Mouse (Mus musculus): Measurements from ENCODE around the gene Inpp5b. TPM values are rescaled to one million over a fixed set of nuclear protein-coding genes. Genes with fewer than 3 reads are reported as not detected.

Gene Inpp5b
- polyA plus RNA-seq, 1 experiment: 24.3 TPM

DNA sequence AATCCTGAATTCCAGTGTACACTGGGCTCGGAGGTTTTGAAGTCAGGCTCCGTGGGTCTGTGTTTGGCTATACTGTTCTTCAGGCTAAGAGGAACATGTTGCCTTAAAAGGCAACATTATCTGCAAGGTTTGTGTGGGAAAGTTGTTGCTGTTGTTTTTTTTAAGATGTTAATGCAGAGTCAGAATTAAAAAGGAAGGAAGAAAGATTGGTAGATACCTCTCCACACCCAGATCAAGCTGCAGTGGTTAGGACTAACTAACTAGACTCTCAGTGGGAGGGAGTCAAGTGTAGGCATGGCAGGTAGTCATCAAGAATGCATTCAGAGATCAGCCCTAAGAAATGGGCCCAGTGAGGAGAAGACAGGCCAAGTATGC, 24.9 kb downstream of the Inpp5b start:
- Histone ChIP-seq H3K4me3 (replicated peaks; ENCODE audit: control insufficient read depth, low read depth, low read length) (no peak overlapping the region), H3K4me1 (ENCODE audit: control insufficient read depth, insufficient read depth, low read length) (no peaks in the 10 kb centered on the region; the same call in 1 of the 2 replicates), H3K27ac (ENCODE audit: control insufficient read depth, insufficient read depth, low read depth, low read length, poor library complexity) (peak overlapping the region; percentile 48)
- WGBS: 19% methylated on average over 2 of the region's 2 CpGs
- no peak for TF ChIP-seq CTCF (IDR thresholded peaks at IDR 0.05; ENCODE audit: control insufficient read depth, insufficient read depth, low read length)

DNA sequence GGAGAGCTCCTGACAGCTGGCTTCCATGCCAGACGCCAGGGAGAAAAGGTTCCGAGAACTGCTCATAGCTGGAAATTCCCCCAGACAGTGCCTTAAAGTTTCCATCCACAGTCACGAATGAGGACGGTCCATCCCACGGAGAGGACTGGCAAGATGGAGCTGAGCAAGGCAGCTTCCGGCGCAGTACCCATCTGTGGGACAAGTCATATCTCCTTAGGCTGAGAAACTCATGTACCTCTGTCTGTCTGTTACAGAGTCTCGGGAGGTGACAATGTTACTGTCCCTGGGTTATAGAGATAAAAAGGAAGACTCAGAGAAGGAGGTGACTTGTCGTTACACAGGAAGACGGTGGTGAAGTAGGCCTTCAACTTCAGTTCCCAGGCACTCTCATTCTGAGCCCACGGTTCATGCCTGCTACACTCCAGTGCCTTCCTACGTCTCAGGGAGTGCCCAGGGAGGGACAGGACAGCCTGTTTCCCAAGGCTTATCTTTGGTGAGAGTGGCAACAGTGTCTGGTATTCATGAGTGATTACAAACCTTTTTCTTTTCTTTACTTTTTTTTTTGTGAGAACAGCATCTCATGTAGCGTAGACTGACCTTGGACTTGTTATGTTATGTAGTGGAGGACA, 27.4 kb downstream of the Inpp5b start:
- H3K27ac ChIP-seq (ENCODE audit: control insufficient read depth, insufficient read depth, low read depth, low read length, poor library complexity): no peak overlapping the region
- no peaks in the 10 kb centered on the region; the same call in 1 of the 2 replicates for H3K4me1 ChIP-seq (ENCODE audit: control insufficient read depth, insufficient read depth, low read length)
- WGBS: 53% methylated on average over 13 of the region's 13 CpGs
- H3K4me3 ChIP-seq (replicated peaks; ENCODE audit: control insufficient read depth, low read depth, low read length): no peak overlapping the region
- TF ChIP-seq CTCF (IDR thresholded peaks at IDR 0.05; ENCODE audit: control insufficient read depth, insufficient read depth, low read length) (no peak), POLR2A (IDR thresholded peaks at IDR 0.05; ENCODE audit: borderline replicate concordance, control insufficient read depth, low read depth, low read length) (no peak)

DNA sequence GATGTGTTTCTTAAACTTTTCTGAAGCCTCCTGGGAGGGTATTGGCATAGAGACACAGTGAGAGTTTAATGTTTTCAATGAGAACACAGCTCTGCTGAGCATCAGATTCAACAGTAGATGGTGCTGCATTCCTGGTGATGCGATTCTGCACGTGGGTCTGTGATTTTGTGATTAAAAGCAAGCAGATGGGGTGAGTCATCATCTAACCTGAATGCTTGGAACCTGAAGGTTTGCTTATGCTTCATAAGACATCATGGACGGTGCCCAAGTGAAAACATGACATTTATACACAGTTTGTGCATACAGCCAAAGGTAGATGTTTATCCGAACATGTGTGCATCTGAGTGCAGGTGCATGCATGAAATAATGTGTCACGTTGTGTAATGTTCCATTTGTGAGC, 29.0 kb downstream of the Inpp5b start:
- no peaks in the 10 kb centered on the region; the same call in 1 of the 2 replicates for H3K4me1 ChIP-seq (ENCODE audit: control insufficient read depth, insufficient read depth, low read length)
- H3K27ac ChIP-seq (ENCODE audit: control insufficient read depth, insufficient read depth, low read depth, low read length, poor library complexity): no peak overlapping the region
- no peak overlapping the region for H3K4me3 ChIP-seq (replicated peaks; ENCODE audit: control insufficient read depth, low read depth, low read length)
- WGBS: 64% methylated on average over 5 of the region's 5 CpGs
- TF ChIP-seq CTCF (IDR thresholded peaks at IDR 0.05; ENCODE audit: control insufficient read depth, insufficient read depth, low read length) (no peak), POLR2A (IDR thresholded peaks at IDR 0.05; ENCODE audit: borderline replicate concordance, control insufficient read depth, low read depth, low read length) (no peak)

DNA sequence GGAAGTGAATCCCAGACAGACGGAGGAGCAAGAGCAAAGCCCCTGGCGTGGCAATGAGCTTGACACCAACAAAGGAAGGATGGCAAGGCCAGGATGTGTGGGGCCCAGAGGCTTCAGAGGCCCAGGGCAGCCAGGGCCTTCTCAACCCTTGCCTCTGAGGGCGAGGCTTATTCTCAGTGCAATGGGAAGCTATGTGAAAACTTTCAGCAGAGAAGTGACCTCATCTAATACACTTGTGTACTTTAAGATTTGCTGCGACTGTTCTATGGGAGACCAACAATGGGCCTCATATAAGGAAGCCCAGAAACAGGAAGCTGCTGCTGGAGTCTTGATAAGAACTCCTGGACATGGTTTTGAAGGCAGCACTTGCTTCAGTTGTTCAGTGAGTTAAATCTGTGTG, 30.5 kb downstream of the Inpp5b start:
- TF ChIP-seq POLR2A (IDR thresholded peaks at IDR 0.05; ENCODE audit: borderline replicate concordance, control insufficient read depth, low read depth, low read length): no peak
- no peak for TF ChIP-seq CTCF (IDR thresholded peaks at IDR 0.05; ENCODE audit: control insufficient read depth, insufficient read depth, low read length)
- WGBS: 17% methylated on average over 4 of the region's 4 CpGs
- H3K4me1 ChIP-seq (ENCODE audit: control insufficient read depth, insufficient read depth, low read length): no peaks in the 10 kb centered on the region; the same call in 1 of the 2 replicates
- H3K27ac ChIP-seq (ENCODE audit: control insufficient read depth, insufficient read depth, low read depth, low read length, poor library complexity): no peak overlapping the region
- no peak overlapping the region for H3K4me3 ChIP-seq (replicated peaks; ENCODE audit: control insufficient read depth, low read depth, low read length)

DNA sequence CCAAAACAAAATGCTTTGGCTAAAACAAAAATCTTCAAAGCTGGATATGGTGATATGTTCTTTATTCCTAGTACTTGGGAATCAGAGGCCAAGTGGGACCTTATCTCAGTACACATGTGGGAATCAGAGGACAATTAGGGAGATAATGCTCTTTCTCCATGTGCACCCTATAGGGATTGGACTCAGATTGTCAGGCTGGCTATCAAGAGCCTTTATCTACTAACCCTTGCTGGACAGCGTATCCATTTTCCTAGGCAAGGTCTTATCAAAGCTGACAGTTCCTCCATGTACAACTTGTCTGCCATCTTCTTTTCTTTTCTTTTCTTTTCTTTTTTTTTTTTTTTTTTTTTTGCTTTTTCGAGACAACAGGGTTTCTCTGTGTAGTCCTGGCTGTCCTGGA, 31.8 kb downstream of the Inpp5b start:
- H3K4me3 ChIP-seq (replicated peaks; ENCODE audit: control insufficient read depth, low read depth, low read length): no peak overlapping the region
- no peaks in the 10 kb centered on the region; the same call in 1 of the 2 replicates for H3K4me1 ChIP-seq (ENCODE audit: control insufficient read depth, insufficient read depth, low read length)
- TF ChIP-seq POLR2A (IDR thresholded peaks at IDR 0.05; ENCODE audit: borderline replicate concordance, control insufficient read depth, low read depth, low read length): no peak
- TF ChIP-seq CTCF (IDR thresholded peaks at IDR 0.05; ENCODE audit: control insufficient read depth, insufficient read depth, low read length): no peak
- H3K27ac ChIP-seq (ENCODE audit: control insufficient read depth, insufficient read depth, low read depth, low read length, poor library complexity): no peak overlapping the region
- 50% methylated on average over 2 of the region's 2 CpGs for WGBS

DNA sequence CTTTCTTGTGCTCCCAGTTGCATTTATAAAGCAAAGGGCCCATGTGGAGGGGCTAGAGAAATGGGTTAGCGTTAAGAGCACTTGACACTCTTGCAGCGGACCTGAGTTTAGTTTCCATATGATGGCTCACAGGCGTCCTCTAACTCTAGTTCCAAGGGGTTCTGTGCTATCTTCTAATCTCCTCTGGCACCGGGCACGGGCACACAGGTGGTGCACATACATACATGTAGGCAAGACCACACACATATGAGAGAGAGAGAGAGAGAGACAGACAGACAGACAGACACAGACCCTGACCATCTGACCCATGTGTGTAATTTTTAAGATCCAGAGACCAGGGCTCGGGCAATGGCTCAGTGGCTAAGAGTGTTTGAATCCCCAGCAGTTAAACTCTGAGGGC, 32.3 kb downstream of the Inpp5b start:
- TF ChIP-seq CTCF (IDR thresholded peaks at IDR 0.05; ENCODE audit: control insufficient read depth, insufficient read depth, low read length) (no peak), POLR2A (IDR thresholded peaks at IDR 0.05; ENCODE audit: borderline replicate concordance, control insufficient read depth, low read depth, low read length) (no peak)
- Histone ChIP-seq H3K27ac (ENCODE audit: control insufficient read depth, insufficient read depth, low read depth, low read length, poor library complexity) (peak overlapping the region; percentile 52; the same call in 1 of the 2 replicates), H3K4me1 (ENCODE audit: control insufficient read depth, insufficient read depth, low read length) (no peaks in the 10 kb centered on the region; the same call in 1 of the 2 replicates), H3K4me3 (replicated peaks; ENCODE audit: control insufficient read depth, low read depth, low read length) (no peak overlapping the region)
- 68% methylated on average over 6 of the region's 6 CpGs for WGBS

DNA sequence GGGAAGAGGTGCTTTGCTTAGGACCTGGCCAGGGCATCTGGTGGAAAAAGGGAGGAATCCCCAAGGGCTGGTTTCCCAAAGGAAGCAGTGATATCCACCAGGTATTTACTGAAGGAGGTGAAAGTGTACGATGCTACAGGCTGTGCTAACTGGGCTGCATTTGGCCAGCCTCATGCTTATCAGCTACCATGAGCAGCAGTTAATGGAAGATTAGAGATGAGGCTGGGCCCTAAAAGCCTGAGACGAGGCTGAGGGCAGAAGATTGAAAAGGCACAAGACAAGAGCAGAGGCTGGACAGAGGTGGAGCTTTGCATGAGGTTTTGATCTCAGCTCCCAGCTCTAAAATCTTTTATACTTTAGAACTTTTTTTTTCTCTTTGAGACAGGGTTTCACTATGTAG, 32.8 kb downstream of the Inpp5b start:
- Histone ChIP-seq H3K27ac (ENCODE audit: control insufficient read depth, insufficient read depth, low read depth, low read length, poor library complexity) (peak overlapping the region; percentile 52; the same call in 1 of the 2 replicates), H3K4me3 (replicated peaks; ENCODE audit: control insufficient read depth, low read depth, low read length) (no peak overlapping the region), H3K4me1 (ENCODE audit: control insufficient read depth, insufficient read depth, low read length) (no peaks in the 10 kb centered on the region; the same call in 1 of the 2 replicates)
- TF ChIP-seq CTCF (IDR thresholded peaks at IDR 0.05; ENCODE audit: control insufficient read depth, insufficient read depth, low read length): no peak
- no peak for TF ChIP-seq POLR2A (IDR thresholded peaks at IDR 0.05; ENCODE audit: borderline replicate concordance, control insufficient read depth, low read depth, low read length)
- 60% methylated on average over 2 of the region's 2 CpGs for WGBS

DNA sequence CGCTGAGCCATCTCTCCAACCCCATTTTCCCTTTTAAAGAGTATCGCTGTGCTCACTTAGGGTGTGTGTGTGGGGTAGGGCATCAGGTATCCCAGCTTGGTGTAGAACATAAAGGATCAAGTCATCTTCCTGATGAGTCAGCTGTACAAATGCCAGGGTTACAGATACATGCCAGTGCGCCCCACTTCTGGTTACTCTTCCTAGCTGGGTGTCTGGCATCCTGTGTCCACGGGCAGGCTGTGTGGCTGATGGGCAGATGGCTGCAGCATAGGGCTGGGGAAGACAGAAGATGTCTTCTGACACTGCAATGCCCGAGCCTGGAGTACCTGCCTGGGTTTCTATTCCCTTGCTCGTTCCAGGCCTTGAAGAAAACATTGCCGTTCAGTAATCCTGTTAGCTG, 39.7 kb downstream of the Inpp5b start:
- 92% methylated on average over 7 of the region's 7 CpGs for WGBS
- Histone ChIP-seq H3K4me3 (replicated peaks; ENCODE audit: control insufficient read depth, low read depth, low read length) (no peak overlapping the region), H3K4me1 (ENCODE audit: control insufficient read depth, insufficient read depth, low read length) (no peaks in the 10 kb centered on the region), H3K27ac (ENCODE audit: control insufficient read depth, insufficient read depth, low read depth, low read length, poor library complexity) (no peak overlapping the region)
- TF ChIP-seq POLR2A (IDR thresholded peaks at IDR 0.05; ENCODE audit: borderline replicate concordance, control insufficient read depth, low read depth, low read length) (no peak), CTCF (IDR thresholded peaks at IDR 0.05; ENCODE audit: control insufficient read depth, insufficient read depth, low read length) (no peak)

DNA sequence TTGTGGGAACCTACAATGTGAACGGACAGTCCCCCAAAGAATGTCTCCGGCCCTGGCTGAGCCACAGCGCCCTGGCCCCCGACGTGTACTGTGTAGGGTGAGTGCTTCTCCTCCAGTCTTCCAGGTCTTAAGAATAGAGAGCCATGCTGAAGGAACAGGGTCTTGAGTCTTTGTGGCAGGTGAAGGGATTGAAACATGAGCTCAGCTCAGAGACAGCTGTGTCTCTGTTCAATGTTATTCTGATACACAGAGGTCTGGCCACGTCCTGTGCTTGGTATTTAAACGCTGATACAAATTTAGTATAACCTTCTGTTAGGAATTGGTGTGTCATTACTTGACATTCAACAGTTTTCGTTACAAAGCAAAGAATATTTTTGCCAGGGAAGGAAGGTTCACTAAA, 40.7 kb downstream of the Inpp5b start:
- Histone ChIP-seq H3K4me1 (ENCODE audit: control insufficient read depth, insufficient read depth, low read length) (no peaks in the 10 kb centered on the region), H3K27ac (ENCODE audit: control insufficient read depth, insufficient read depth, low read depth, low read length, poor library complexity) (no peak overlapping the region), H3K4me3 (replicated peaks; ENCODE audit: control insufficient read depth, low read depth, low read length) (no peak overlapping the region)
- 94% methylated on average over 8 of the region's 8 CpGs for WGBS
- TF ChIP-seq CTCF (IDR thresholded peaks at IDR 0.05; ENCODE audit: control insufficient read depth, insufficient read depth, low read length) (no peak), POLR2A (IDR thresholded peaks at IDR 0.05; ENCODE audit: borderline replicate concordance, control insufficient read depth, low read depth, low read length) (no peak)

Data from bone marrow, adult 2 months (tissue).